In genomic region chr7:141172116-141173006, GRCm38 (mm10) we compare ENCODE assay signal across 7 mouse cellular contexts. TPM values are rescaled to one million over a fixed set of nuclear protein-coding genes. Genes with fewer than 3 reads are reported as not detected.
DNase-seq lines count a peak whose midpoint lies in the region; ATAC-seq and TF ChIP-seq lines count a peak whose summit lies in the region.

TSS of gene Rnh1 (minus strand) at chr7:141172857.

- H3K27me3 ChIP-seq in embryonic facial prominence, embryonic 12.5 days, result no peaks in the 10 kb centered on the region
- H3K27me3 ChIP-seq in kidney, adult 2 months (replicated peaks; ENCODE audit: control insufficient read depth, insufficient read depth, low read length), result no peaks in the 10 kb centered on the region
- H3K27me3 ChIP-seq in limb, embryonic 12.5 days, result no peaks in the 10 kb centered on the region
- no peaks in the 10 kb centered on the region for H3K27me3 ChIP-seq in midbrain, embryonic 15.5 days (replicated peaks)
- H3K27me3 ChIP-seq in spleen, adult 2 months (ENCODE audit: control insufficient read depth, insufficient read depth, low read length), result no peaks in the 10 kb centered on the region

- peak within 1 kb of the TSS; percentile 61 for H3K9ac ChIP-seq in embryonic facial prominence, embryonic 12.5 days
- H3K9ac ChIP-seq in limb, embryonic 12.5 days (replicated peaks), result peak within 1 kb of the TSS; percentile 68
- peak within 1 kb of the TSS; percentile 64 for H3K9ac ChIP-seq in midbrain, embryonic 15.5 days

- no peaks in the 10 kb centered on the region for H3K9me3 ChIP-seq in embryonic facial prominence, embryonic 12.5 days
- no peaks in the 10 kb centered on the region for H3K9me3 ChIP-seq in limb, embryonic 12.5 days
- H3K9me3 ChIP-seq in midbrain, embryonic 15.5 days, result no peaks in the 10 kb centered on the region

- WGBS in embryonic facial prominence, embryonic 12.5 days, result 3% methylated on average over 55 of the region's 55 CpGs
- 2% methylated on average over 55 of the region's 55 CpGs for WGBS in kidney, adult 2 months
- WGBS in limb, embryonic 12.5 days, result 4% methylated on average over 55 of the region's 55 CpGs
- WGBS in midbrain, embryonic 15.5 days, result 2% methylated on average over 55 of the region's 55 CpGs
- WGBS in spleen, adult 2 months, result 2% methylated on average over 55 of the region's 55 CpGs

- H3K27ac ChIP-seq in embryonic facial prominence, embryonic 12.5 days, result peak within 1 kb of the TSS; percentile 86
- peak within 1 kb of the TSS; percentile 88 for H3K27ac ChIP-seq in kidney, adult 2 months (ENCODE audit: insufficient read depth, low read depth, low read length)
- H3K27ac ChIP-seq in limb, embryonic 12.5 days, result peak within 1 kb of the TSS; percentile 94
- H3K27ac ChIP-seq in midbrain, embryonic 15.5 days, result peak within 1 kb of the TSS; percentile 95
- H3K27ac ChIP-seq in spleen, adult 2 months (ENCODE audit: insufficient read depth, low read length), result peak within 1 kb of the TSS; percentile 90

- TF ChIP-seq CTCF in kidney, adult 2 months (conservative IDR thresholded peaks at IDR 0.05; ENCODE audit: insufficient read depth, insufficient read length, low read depth, low read length), result no peak
- no peak for TF ChIP-seq CTCF in spleen, adult 2 months (IDR thresholded peaks at IDR 0.05; ENCODE audit: extremely low read depth, insufficient read depth, insufficient read length, insufficient replicate concordance)

- peak; percentile 43 for TF ChIP-seq POLR2A in kidney, adult 2 months (IDR thresholded peaks at IDR 0.05; ENCODE audit: low read depth, low read length)
- peak; percentile 63 for TF ChIP-seq POLR2A in spleen, adult 2 months (IDR thresholded peaks at IDR 0.05; ENCODE audit: low read depth, low read length)

- no peaks in the 10 kb centered on the region for H3K36me3 ChIP-seq in embryonic facial prominence, embryonic 12.5 days
- no peaks in the 10 kb centered on the region for H3K36me3 ChIP-seq in kidney, adult 2 months (ENCODE audit: control insufficient read depth, insufficient read depth, low read length)
- no peaks in the 10 kb centered on the region for H3K36me3 ChIP-seq in limb, embryonic 12.5 days
- H3K36me3 ChIP-seq in midbrain, embryonic 15.5 days (replicated peaks), result no peaks in the 10 kb centered on the region
- H3K36me3 ChIP-seq in spleen, adult 2 months (ENCODE audit: control insufficient read depth, insufficient read depth, low read length), result no peaks in the 10 kb centered on the region

- DNase-seq in adrenal gland, postnatal 25 days, result peak; percentile 89
- DNase-seq in heart, adult 18-20 months, result peak; percentile 94
- peak; percentile 96 for DNase-seq in kidney, adult 2 months
- peak; percentile 76 to 84 for DNase-seq in spleen, adult 2 months (ENCODE audit: low read depth in 1 of 2, low spot score in 2 of 2)

- H3K4me1 ChIP-seq in embryonic facial prominence, embryonic 12.5 days, result peaks cover 20% of the 10 kb centered on the region
- H3K4me1 ChIP-seq in kidney, adult 2 months (ENCODE audit: control insufficient read depth, insufficient read depth, low read length), result peaks cover 15% of the 10 kb centered on the region; the same call in 1 of the 2 replicates
- H3K4me1 ChIP-seq in limb, embryonic 12.5 days (replicated peaks), result peaks cover 21% of the 10 kb centered on the region
- peaks cover 25% of the 10 kb centered on the region for H3K4me1 ChIP-seq in midbrain, embryonic 15.5 days
- H3K4me1 ChIP-seq in spleen, adult 2 months (ENCODE audit: control insufficient read depth, insufficient read depth, insufficient read length), result peaks cover 11% of the 10 kb centered on the region; the same call in 1 of the 2 replicates

- peak within 1 kb of the TSS; percentile 55 for H3K4me3 ChIP-seq in embryonic facial prominence, embryonic 12.5 days
- H3K4me3 ChIP-seq in kidney, adult 2 months (ENCODE audit: insufficient read depth, low read depth, low read length), result peak within 1 kb of the TSS; percentile 72
- H3K4me3 ChIP-seq in limb, embryonic 12.5 days (replicated peaks), result peak within 1 kb of the TSS; percentile 56
- H3K4me3 ChIP-seq in midbrain, embryonic 15.5 days, result peak within 1 kb of the TSS; percentile 55
- H3K4me3 ChIP-seq in spleen, adult 2 months (ENCODE audit: extremely low read depth, insufficient read depth, insufficient read length), result peak within 1 kb of the TSS; percentile 65

- H3K4me2 ChIP-seq in embryonic facial prominence, embryonic 12.5 days (replicated peaks), result peak within 1 kb of the TSS; percentile 53
- H3K4me2 ChIP-seq in limb, embryonic 12.5 days, result peak within 1 kb of the TSS; percentile 62
- H3K4me2 ChIP-seq in midbrain, embryonic 15.5 days, result peak within 1 kb of the TSS; percentile 84

- peak; percentile 95 for ATAC-seq in embryonic facial prominence, embryonic 12.5 days (ENCODE audit: insufficient number of reproducible peaks, insufficient read depth, low FRiP score, low TSS enrichment)
- ATAC-seq in limb, embryonic 12.5 days (ENCODE audit: insufficient number of reproducible peaks, insufficient read depth, low FRiP score, low TSS enrichment, low read depth), result peak; percentile 94
- ATAC-seq in midbrain, embryonic 15.5 days (replicated peaks), result peak; percentile 98

RNA-seq across cellular contexts. Expression of gene Rnh1, which starts in this region (rescaled TPM):
- total RNA-seq in adrenal gland, postnatal 25 days (2021), result 298 and 356 TPM in 2 replicates
- 87.9 and 88.1 TPM in 2 replicates for polyA plus RNA-seq in embryonic facial prominence, embryonic 12.5 days (2016; fragmentation: Nextera tagmentation; extraction: Ambion mirVana)
- 10 to 100 TPM; 71.5 to 77.6 TPM for total RNA-seq in heart, adult 18-20 months (2021)
- 159 and 190 TPM in 2 replicates for polyA plus RNA-seq in kidney, adult 2 months (2012; rRNA removed)
- 88.5 and 91.5 TPM in 2 replicates for polyA plus RNA-seq in limb, embryonic 12.5 days (2016; fragmentation: Nextera tagmentation; extraction: Ambion mirVana)
- 40.6 and 44.4 TPM in 2 replicates for polyA plus RNA-seq in midbrain, embryonic 15.5 days (2015; fragmentation: Nextera tagmentation; extraction: Ambion mirVana)
- polyA plus RNA-seq in spleen, adult 2 months (2012; rRNA removed), result 90.8 and 113 TPM in 2 replicates

Comparison
In these comparisons a context has a peak if more than half of its experiments do, and no peak if none do; other contexts are left out.
1. Peak in every context shown above with its lines: DNase-seq, ATAC-seq, H3K4me3 ChIP-seq and H3K27ac ChIP-seq.